Mouse (Mus musculus) erythroblast, embryonic 14.5 days (primary cell): Measurements from ENCODE around the gene Rc3h1.

ENCODE experiments used
- GATA1 ChIP-seq: IDR thresholded peaks from 2 replicates; pipeline ENCODE4 v1.6.1; 2012; ENCODE audit warnings: low read length, inconsistent platforms, mixed read lengths
- TAL1 ChIP-seq: IDR thresholded peaks from 3 replicates; pipeline ENCODE4 v1.6.1; 2012; ENCODE audit warnings: low read length, inconsistent platforms, mixed read lengths

GRCm38 (mm10) chr1:160906057-160906557, at the start of gene Rc3h1:
- TF ChIP-seq TAL1 (no peak), GATA1 (no peak)
